Mouse (Mus musculus) heart, adult 9 months (tissue): ENCODE measurements around the gene Kcng4.

Source experiments
- DNase-seq, 2 experiments: peaks; one replicate each; pipeline ENCODE4 v3.0.0; 2022; ENCODE audit warnings: low spot score in 2 of 2

The Kcng4 gene

DNA sequence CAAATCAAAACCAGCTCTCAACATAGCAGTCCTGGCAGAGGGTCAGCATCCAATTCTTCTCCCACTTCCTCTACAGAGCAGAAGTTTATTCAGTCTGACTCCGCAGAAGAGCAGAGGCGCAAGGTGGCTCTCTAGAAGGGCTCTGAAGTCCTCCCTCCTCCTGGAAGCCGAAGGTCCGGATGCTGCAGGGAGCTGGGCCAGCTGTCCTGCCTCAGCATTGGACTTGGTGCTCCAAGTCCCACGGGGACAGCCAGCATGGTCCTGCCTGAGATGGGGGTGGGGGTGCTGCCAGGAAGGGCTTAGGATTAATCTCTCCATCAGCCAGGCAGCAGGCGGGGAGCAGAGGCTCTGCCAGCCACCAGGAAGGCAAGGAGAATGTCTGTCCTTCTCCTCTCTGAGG is at the start of gene Kcng4:
Gene Kcng4 (minus strand): TSS at position 303 of the 400 bp plus-strand sequence.
- DNase-seq: peak in 1 of 2 experiments; percentile 21

DNA sequence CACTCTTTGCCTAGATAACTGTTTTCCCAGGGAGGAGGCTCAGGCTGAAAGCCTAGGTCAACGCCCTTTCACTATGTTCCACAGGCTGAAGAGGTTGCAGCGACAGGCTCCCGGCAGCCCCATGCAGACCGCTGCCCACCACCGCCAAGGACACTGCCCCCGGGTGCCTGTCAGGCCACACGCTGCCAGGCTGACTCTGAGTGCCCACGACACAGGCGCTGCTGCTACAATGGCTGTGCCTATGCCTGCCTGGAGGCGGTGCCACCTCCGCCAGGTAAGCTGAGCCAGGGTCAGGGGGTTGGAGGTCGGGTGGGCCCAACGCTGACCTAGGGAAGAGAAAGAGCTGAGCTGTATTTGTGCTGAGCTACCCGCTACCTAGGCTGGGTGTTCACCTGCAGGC is 43.7 kb upstream of the Kcng4 start:
- no peak for DNase-seq

DNA sequence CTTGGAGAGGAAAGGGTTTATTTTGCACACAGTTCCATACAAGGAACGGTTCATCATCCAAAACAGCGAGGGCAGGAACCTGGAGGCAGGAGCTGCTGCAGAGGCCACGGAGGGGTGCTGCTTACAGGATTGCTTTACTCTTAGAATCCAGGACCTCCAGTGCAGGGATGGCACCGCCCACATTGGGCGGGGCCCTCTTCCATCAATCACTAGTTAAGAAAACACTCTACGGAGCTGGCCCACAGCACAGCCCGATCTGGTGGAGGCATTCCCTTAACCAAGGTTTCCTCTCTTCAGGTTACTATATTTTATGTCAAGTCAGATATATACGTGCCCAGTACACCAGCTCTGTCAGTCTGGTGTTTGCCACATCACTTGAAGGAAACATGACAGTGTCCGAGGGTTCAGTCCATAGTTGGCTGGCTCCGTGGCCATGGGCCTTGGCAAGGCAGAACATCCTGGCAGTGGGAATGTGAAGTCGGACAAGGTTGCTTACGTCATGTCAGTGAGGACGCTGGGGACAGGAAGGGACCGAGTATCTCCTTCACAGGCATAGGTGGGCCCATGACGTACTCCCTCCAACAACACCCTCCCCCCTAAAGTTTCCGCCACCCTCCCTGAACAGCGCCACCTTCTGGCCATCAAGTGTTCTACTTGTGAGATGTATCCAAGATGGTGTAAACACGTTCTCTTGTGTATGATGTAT is 42.8 kb upstream of the Kcng4 start:
- DNase-seq: peak in 1 of 2 experiments; percentile 45

DNA sequence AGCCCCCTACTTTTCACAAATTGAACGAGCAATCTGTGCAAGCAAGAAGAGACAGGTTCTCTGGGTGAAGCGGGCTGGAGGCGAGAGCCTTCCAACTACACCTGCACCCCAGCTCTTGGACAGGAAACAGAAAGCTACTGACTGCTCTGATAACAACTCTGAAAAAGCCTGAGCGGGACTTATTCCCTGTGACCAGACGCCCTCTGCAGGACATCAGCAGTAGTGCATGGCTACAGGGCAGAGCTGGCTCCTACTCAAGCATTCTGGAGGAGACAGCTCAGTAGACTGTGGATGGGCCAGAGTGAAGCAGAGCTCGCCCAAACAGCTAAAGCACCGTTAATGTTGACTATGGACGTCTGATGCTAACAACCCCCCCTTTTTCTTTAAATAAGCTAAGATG is 40.9 kb upstream of the Kcng4 start:
- peak; percentile 72 to 90 for DNase-seq

DNA sequence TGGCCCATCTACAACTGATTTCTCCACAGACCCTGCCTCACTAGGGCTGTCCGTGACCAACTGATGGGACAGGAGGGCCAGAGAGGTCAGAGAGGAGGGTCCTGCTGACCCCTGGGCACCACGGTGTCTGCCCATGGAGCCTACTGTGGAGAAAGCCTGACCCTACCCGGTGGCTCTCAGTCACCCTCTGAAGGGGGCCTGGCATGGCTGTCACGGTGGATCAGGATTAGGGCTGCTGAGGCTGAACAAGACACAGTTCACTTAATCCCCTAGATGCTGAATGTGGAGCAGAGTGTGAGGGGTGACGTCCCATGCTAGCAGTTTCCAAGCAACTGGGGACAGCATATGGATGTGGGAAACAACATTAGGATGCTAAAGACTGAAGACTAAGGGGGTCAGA is 40.0 kb upstream of the Kcng4 start:
- no peak for DNase-seq

DNA sequence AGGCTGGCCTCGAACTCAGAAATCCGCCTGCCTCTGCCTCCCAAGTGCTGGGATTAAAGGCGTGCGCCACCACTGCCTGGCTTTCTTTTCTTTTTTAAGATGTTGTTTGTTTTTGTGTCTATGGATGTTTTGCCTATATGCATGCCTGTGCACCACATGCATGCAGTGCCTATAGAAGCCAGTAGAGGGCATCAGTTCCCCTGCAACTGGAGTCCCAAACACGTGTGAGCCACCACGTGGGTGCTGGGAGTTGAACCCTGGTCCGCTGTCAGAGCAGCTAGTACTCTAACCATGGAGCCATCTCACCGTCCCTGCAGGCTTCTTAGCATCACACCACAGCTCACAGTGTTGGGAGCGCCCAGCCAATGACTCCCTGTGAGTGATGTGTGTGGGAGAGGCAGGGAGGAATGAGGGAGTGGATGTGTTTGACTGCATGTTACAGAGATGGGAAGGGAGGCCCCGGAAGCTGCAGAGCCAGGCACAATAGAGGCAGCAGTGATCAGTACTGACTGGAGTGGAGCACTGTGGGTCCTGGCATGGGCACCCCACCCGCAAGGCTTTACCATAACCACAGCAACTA is 38.6 kb upstream of the Kcng4 start:
- DNase-seq: no peak

DNA sequence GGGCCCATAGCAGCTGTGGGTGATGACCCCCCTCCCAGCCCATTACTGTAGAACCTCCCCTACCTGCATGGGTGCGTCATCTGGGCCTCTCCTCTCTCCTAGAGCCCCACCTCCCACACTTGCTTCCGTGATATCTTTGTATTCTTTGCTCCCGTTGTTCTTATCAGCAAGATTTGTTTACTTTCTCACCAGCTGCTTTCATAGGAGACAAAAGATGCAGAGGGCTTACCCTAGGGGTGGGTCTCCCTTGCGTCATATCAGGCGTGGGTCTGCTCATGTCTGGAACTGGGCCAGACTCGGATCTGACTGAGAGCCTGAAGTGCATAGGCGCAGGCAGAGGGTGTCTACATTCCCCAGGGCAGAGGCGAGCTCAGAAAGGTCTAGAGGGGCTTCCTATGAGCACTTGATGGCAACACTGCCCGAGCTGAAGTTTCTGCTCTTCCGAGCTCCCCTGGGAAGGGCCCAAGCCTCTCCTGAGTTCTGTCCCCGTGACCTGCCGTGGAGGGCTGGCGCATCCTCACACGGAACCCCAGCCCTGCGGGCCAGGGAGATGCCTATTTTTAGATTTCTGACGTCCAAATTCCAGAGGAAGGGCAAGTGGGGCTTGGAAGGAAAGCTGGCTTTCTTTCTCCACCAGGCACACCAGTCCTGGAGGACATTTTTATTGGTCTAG is 35.1 kb upstream of the Kcng4 start:
- peak; percentile 73 to 77 for DNase-seq

DNA sequence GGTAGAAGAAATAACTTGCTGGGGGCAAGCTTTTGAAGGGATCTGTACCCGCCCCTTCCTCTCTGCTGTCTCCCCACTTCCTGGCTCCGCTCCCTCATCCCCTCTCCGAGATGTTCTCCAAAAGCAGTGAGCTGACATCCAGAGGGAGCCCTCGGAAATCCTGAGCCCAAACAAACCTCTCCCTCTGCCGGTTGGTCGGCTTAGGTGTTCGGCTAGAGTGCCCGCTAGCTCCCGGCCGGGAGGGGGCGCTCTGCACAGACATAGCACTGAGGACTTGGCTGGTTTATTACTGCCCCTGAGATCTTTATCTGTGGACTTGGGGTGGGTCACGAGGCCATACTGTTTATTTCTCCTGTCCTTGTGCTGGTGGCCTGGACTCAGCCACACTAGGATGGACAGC is 33.8 kb upstream of the Kcng4 start:
- no peak for DNase-seq

DNA sequence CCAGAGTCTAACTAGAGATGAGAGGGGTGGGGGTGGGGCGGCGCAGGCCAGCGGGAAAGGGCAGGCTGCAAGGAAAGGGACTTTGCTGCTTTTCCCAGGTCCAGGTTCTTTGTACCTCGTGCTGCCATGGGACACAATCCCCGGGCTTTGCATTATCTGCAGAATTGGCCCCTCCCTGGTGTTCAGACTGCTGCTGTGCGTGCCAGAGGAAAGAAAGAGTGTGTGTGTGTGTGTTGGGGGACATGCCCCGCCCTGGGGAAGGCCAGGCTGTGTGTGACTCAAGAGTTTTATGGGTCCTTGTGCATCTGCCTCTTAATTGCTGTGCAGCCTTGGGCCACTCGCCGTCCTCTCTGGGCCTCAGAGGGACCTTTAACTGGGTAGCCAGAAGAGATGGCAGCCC is 33.0 kb upstream of the Kcng4 start:
- no peak for DNase-seq

DNA sequence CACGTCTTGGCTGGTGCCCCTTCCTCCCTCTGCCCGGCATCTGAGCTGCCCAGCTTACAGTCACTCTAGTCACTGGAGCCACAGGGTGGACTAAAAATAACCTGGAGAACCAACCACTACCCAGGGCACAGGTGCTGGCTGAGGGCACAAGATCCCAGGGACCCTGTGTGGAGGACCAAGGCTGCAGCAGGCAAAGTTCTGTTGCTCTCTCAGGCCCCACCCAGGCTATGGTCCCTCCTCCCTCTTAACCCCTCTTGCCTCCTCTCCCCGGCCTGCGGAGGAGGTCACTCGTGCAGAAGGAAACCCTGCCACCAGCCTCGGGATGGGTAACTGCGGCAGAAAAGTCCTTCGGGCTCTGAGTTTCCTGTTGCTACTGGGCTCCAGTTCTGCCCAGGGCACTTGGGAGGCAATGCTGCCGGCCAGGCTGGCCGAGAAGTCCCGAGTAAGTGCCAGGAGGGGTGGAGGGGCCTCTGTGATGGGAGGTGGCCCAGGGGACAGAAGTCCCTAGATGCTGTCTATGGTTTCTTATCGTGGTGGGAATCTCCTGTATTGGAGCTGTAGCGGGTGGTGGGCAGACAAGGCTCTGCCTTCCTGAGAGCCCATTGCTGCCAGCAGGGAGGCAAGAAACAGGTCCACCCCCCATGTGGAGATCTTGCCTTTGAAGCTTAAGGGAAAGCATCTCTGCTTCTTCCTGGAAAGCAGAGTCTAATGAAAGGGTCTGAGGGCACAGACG is 30.9 kb upstream of the Kcng4 start, which contains the start of gene Wfdc1:
Gene Wfdc1 (plus strand): TSS at position 147 of the 733 bp plus-strand sequence.
- DNase-seq: peak; percentile 50 to 57

DNA sequence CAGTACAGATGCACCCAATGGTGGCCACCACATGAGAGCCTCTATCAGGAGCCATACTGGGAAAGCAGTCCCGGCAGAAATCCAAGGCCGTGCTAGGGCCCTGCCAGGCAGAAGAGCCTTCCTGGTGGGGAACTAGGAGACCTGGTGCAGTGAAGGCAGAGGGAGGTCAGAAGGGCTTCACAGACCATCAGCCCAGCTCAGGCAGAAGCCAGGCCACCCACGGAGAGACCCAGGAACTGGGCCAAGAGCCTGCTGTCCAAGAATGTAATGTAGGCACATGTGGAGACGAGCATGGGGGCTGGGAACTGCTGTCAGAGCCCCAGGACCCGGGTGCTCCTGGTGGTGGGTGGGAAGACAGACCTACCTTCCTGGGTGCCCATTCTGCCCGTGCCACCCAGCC is 29.8 kb upstream of the Kcng4 start:
- DNase-seq: peak; percentile 29 to 43

DNA sequence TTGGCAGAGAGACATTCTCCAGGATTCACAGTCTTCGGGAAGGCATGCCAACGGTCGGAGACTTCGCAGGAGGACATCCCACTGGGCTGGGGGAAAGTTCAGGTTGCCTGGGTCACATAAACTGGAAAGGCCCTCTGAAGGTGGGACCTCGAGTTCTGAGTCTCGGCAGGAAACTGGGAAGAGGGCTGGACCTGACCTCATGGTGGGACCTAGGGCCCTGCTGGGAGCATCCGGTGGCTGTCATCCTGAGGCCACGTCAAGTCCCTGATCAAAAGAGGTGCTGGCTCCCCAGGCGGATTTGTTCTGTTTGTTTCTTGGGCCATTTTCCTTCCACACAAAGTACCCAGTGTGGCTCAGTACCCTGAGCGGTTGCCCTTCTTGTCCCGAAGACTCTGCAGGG is 28.0 kb upstream of the Kcng4 start:
- no peak for DNase-seq

DNA sequence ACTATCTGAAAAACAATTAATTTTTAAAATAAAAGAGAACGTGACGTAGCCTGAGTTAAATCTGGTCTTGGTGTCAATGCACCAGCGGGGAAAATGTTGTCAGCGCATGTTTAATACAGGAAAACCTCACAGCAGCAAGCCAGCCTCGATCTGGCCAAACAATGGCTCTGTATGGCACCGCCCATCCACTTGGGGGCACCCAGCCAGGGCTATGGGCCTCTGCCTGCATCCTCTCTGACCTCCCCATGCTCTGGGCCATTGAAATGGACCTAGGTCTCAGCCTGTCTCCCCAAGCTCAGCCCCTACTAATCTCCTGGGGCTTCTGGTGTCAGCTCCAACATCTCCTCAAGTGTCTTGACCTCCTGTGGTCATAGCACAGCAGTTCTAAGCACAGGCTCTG is 26.4 kb upstream of the Kcng4 start:
- DNase-seq: peak in 1 of 2 experiments; percentile 19

DNA sequence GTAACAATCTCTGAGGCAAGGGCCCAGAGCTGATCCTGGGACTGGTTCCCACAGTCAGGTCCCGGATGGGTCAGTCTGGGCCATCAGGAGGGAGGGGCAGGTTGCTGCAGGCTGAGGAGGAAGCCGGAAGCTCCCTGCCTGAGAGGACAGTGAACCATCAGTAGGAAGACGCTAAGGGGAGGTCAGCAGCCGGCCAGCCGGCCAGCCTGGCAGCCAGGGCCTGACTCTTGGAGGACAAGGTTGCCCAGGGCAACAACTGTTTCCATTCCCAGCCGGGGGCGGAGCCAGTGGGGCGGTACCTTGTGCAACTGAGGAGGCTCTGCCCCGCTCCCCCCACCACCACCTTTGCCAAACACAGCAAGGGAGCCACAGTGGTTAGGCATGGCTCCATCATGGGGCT is 25.6 kb upstream of the Kcng4 start:
- DNase-seq: peak; percentile 82 to 85

DNA sequence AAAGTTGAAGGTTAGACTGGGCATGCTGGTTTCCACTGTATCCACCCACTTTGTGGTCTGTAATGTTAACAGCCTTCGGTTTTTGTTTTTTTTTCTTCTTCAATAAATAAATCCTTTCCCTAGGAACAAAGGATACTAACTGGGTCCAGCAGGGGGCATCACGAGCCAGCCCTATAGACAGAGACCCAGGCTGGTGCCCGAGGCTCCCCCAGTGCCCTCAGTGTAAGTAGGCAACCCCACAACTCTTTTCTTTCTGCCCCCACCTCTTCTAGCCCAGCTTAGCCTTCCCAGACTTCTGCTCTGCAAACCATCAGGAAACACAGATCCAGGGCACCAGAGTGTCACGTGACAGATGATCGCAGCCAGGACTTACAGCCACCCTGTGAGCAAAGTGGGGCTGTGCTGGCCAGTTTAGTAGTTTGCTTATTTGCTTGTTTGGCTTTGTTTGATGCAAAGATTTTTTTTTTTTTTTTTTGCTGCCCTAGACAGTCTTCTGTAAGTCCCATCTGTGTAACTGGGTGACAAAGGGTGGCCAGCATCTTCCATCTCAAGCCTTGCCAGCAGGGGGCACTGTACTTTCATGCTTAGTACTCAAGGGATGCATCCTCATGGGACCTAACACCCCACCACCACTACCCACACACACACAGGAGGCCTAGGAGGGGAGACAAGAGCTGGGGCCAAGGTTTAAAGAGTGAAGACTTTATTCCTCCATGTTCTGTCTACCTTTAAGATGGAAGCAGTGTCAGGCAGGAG is 21.4 kb upstream of the Kcng4 start:
- DNase-seq: no peak

DNA sequence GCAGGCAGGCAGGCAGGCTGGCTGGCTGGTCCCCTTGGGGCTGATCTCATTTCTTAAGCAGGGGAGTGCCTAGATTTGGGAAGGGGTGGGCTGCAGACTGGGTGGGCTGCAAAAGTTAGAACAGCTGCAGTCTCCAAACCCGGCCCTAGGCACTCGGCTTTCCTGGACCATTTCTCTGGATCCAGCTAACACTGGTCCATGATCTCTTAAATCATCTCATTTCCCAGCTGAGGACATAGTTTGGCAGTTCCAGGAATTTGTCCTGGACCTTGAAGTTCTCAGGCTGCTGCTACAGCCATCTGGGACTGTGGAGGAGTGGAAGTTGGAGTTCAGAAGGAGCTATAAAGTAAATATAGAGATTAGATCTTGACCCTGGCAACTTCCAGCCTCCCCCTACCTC is 15.8 kb upstream of the Kcng4 start:
- peak in 1 of 2 experiments; percentile 46 for DNase-seq

DNA sequence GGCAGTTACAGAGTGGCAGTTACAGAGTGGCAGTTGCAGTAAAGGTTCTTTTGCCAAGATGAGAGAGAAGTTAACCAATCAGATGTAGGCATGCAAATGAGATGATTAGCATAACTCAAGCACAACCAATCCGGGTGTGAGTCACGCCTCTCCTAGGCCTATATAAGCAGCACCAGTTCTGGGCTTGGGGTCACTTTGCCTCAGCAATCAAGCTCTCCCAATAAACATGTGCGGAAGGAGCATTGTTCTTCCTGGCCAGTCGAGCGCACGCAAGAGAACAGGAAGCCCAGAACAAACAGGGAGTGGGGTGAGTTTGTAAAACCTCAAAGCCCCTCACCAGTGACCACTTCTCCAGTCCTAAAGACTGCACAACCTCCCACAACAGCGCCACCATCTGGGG is 11.4 kb upstream of the Kcng4 start:
- no peak for DNase-seq

DNA sequence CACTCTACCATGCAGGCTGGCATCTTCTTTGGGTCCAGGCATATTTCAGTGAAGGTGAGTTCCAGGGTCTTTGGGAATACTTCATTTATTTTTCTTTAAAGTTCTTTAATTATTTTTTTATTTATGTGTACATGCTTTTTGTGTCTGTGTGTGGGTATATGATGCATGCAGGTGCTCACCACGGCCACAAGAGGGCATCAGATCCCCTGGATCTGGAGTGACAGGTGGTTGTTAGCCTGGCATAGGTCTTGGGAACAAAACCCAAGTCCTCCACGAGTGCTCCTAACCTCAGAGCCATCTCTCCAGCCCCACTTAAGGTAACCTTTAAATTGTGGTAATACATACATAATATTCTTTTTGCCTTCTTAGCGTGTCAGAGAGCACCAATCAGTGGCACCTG is 10.7 kb upstream of the Kcng4 start:
- DNase-seq: no peak

DNA sequence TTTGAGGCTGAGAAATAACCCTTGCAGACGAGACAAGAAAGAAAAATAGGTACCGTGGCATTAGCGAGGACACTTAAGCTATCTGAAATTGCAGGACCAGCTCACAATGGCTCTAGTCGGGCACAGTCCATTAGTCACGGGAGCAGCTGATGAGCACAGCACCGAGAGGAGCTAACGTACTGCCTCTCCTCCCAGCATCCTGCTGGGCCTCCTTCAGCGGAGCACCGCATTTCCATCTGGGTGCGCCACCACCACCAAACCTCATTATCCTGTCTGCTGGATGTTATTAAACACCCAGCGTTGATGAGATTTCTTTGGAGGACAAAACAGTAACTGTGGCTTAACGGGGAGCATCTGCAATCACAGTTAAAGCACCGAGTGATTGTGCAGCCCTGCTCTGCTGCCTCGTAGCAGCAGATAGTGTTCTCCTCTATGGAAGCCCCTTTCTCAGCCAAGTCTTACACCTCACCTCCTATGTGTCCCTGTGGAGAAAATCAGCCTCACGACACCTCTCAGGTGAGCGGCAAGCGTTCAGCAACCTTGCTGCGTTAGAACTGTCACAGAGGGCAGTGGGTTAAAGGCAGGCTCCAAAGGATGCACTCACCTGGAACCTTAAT is 9.6 kb upstream of the Kcng4 start:
- DNase-seq: no peak

DNA sequence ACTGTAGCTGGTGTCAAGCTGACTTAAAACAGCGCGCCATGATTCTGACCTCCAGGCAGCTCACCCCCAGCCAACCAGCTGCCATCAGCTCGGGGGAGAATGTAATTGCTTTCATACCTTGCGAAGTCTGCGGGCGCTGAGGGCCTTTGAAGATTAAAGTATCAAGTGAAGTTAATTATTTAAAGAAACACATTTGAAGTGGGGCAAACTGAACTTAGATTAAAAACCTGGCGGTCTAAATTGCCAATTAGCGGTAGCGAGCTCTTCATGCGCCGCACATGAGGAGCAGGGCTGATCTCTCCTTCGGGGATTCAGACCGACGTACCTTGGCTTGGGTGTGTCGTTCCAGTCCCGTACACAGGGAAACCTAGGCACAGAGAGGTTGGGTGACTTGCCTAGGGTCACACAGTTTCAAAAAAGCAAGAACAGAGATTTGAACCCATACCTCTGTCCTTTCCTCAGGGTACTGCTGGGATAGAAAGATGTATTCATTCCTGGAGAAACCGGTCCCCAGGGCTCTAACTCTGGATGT is 9.0 kb upstream of the Kcng4 start:
- DNase-seq: no peak

DNA sequence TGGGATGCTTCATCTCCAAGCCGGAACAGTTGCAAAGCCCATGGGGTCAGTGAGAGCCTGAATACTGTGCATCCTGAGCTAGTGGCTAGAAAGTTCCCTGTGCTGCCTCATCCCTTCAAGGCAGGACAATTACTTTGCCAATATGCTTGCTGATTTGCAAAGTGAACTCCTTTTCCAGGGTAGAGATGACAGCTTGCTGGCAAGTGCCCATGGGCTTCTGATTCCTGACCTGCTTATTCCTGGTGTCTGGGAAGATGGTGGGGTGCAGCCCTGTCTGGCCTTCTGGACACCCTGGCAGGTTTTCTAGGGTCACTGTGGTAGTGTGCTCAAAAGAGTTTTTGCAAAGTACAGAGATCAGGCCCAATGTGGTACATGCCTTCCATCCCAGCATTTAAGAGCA is 7.5 kb upstream of the Kcng4 start:
- no peak for DNase-seq
